Mouse (Mus musculus) lung, postnatal 25 days (tissue): ENCODE results near the gene Gm49368.

Experiments used
- DNase-seq: peaks from one replicate; pipeline ENCODE4 v3.0.0; 2022; ENCODE audit warnings: low spot score

Gm49368 gene

DNA sequence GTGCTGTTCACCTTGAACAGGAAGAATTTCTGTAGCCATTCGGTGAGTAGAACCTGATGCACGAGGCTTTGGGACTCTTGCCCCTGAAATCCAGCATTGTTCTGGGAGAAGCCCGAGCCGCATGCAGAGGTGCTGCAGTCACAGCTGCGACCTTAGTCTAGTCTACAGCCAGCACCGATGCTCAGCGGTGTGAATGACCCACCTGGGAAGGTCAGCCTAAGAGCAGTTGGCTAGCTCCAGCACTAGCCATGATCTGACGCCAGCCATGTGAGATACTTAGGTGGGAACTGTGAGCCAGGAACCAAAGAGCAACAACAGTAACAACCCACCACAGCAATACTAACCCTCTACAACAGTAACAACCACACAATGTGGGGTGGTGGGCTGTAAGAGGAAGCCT is 4.6 kb upstream of the Gm49368 start:
- DNase-seq: no peak

DNA sequence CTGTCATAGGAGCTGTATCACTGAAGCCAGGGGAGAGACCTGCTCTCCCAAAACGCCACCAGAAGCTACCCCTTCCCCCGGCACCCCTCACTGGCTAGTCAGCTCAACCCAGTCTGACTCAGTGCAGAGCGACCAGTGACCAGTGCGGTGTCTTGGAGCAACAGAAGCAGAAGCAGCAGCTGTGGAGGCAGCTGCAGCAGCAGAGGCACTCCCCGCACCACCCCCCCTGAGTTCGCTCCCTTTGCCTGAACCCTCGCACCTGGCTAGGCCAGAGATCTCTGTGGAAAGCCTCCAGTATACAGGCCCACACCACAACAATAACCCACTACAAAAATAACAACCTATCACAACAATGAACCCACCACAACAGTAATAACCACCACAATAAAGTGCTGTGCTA is 3.9 kb upstream of the Gm49368 start:
- no peak for DNase-seq

DNA sequence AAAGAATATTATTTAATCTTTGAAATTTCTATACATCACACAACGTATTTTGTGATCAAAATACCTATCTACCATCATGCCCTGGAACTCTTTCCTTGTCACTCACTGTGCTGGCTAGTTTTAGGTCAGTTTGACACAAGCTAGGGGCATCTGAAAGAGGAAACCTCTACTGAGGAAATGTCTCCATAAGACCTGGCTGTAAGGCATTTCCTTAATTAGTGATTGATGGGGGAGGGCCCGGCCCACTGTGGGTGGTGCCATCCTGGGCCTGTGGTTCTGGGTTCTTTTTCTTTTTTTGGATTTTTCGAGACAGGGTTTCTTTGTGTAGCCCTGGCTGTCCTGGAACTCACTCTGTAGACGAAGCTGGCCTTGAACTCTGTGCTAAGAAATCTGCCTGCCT is 3.4 kb upstream of the Gm49368 start:
- DNase-seq: no peak

DNA sequence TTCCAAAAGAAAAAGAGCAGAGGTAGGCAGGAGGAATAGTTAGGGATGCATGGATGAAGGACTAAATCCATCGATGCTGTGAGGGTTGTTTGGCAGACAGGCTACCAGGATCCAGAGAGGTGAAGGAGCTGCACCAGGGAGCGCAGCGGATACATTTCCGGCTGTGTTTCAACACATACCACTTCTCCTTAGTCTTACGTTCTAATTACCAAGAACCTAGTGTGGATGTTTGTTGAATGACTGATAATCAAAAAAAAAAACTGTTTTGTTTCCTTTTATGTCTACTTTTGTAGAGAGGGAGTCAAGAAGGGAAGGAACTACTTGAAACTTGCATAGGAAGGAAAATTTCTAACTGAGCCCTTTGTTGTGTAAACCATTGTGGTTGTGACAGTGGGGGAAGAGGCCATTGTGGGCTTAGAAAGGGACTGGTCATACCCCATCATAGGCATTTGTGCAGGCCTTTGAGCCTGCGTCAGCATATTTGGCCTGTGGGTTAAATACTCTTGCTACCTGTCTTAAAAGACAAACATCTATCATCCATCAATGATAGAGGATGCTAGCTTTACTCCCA is 813 bp downstream of the Gm49368 start:
- DNase-seq: peak; percentile 18

DNA sequence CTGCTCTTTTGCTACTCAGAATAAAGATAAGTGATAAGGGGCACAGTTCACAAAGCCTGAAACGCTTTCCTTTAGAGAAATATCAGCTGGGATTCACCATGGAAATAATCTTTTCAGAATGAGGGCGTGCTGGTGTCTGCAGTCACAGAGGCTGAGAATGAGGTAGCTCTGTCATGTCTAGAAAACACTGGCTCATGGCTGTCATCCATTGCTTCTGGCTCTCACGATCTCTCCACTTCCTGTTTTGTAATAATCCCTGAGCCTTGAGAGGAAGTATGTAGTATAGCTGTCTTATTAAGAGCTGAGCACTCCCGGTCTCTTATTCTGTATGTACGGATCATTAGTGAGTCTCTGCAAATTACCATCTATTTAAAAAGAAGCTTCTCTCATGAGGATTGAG is 3.1 kb downstream of the Gm49368 start:
- DNase-seq: peak; percentile 36

DNA sequence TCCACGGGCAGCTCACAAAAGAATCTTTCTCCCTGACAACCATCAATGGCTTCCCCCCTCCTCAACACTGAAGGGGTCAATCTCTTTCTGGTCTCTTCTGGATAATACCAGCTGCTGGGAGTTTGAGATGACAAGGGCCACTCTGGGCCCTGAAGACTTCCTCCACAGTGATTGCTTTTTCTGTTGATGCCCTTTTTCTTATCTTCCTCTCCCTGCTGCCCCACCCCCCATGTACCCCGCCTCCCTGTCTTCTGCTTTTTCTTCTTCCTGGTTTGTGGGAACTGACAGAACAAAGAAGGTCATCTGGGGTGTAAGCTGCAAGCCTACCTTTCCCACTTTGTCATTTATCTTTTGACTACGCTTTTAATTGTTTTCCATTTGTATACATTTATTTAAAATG is 5.4 kb downstream of the Gm49368 start:
- peak; percentile 20 for DNase-seq

DNA sequence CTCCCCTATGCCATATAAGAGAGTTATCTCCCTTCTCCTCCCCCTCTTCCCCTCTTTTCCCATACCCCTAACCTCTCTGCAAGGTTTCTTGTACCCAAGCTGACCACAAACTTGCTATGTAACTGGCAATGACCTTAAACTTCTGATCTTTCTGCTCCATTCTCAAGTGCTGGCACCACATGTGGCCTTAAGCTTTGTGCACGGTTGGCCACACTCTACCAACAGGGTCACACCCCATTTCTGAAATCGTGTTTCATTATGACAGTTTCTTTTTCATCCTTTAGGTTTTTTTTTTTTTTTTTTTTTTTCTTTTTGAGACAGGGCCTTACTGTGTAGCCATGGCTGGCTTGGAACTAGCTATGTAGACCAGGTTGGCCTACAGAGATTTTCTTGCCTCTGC is 7.4 kb downstream of the Gm49368 start:
- no peak for DNase-seq

DNA sequence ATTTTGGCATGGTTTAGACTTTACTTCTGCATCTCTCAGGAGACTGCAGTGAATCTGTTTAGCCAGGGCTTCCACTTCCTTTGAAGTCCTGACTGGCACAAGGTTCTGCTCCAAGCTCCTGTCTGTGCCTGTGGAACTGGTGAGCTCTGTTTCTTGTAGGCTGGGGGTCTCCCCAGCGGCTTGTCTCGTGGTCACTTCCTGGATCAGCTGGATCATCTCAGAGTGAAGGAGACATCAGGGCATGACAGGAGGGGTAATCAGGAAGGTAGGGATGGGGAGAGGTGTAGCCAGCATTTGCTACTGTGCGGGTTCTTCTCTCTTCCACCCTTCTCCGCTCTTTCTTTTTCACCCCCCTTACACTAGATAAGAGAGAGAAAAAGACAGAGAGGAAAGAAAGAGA is 9.3 kb downstream of the Gm49368 start:
- no peak for DNase-seq

DNA sequence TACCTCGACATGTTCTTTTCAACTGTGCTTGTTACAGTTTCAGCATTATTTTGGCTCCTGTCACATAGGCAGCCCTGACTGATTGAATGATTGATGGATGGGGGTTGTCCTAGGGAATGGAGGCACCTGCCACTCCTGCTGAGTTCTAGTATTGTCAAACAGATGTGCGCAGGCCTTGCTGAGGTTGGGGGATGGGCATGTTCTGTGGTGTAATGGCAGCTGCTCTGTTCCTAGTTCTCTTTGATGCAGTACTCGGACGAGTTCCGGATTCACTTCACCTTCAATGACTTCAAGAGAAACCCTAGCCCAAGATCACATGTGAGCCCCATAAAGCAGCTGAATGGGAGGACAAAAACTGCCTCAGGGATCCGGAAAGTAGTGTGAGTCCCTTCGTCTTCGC is 17.5 kb downstream of the Gm49368 start:
- DNase-seq: no peak

DNA sequence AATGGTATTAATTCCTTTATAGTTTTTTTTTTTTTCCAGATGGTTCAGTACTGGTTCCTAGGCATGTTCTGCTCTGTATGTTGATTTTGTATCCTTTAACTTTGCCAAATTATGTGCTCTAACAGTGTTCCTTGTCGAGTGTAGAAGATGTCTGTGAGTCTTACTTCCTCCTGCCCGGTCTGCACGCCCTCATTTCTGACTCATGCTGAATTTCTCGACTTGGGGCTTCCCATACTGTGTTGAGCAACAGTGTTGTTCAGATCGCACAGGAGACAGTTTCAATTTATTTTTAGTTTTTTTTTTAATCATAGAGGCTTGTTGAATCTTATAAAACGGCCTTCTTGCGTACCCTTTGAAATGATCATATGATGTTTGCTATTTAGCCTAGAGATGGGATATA is 26.7 kb downstream of the Gm49368 start:
- DNase-seq: peak; percentile 20

DNA sequence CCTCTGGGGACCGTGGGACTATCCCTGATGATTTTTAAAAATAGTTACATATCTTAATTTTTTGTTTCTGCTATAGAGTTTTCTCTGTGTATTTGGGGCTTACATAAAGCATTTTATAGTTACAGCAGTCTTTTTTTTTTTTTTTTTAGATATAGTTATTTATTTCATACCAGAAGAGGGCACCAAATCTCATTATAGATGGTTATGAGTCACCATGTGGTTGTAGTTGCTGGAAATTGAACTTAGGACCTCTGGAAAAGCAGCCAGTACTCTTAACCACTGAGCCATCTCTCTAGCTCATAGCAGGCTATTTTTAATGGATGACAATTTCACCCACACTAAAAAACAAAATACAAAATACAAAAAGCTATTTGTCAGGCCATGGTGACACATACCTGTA is 35.7 kb downstream of the Gm49368 start:
- no peak for DNase-seq

DNA sequence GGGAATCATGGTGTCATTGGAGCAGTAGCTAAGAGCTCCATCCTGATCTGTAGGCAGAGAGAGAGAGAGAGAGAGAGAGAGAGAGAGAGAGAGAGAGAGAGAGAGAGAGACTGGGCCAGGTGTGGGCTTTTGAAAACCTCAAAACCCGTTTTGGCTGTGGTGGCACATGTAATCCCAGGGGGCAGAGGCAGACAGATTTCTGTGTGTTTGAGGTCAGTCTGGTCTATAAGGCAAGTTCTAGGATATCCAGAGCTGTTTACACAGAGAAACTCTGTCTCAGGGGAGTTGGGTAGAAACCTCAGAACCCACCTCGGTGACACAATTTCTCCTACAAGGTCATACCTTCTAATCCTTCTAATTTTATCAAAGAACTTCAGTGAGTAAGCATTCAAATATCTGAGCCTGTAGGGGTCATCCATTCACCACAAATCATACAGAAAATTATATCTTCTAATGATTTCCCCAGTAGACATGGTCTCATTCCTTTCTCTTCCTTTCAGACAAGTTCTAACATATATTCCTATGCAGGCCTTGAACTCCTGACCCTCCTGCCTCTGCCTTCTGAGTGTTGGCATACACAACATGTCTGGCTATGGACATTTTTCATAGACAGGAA is 38.4 kb downstream of the Gm49368 start:
- DNase-seq: no peak

DNA sequence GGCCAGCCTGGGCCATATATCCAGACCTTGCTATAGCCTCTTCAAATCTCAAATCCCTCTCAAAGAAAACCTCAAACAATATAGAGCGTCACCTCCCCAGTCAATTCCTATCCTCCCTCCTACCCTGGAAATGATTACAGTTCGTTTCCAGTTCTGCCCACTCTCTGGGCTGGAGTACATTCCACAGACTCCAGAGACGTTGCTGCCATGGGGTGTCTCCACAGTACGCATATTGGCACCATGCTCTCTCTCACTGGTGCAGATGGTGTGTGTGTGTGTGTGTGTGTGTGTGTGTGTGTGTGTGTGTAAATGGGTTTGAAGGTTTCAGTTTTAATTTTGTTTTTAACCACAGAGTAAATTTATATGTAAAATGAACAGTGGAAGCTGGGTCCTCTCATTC is 42.8 kb downstream of the Gm49368 start:
- DNase-seq: no peak

DNA sequence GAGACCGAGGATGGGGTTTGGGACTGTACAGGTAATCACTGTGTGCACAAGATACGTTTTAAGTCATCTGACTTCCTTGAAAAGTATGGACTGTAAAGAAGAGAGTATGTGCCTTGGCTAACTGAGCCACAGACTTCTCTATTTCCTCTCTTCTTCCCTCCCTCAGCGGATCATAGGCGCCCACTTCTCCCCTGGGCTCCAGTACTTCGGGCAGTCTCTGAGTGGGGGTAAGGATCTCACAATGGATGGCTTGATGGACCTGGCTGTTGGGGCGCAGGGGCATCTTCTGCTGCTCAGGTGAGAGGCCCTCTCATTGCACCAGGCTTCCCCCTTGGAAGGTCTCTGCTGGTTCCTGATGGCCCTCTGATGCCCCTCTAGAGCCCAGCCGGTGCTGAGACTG is 45.0 kb downstream of the Gm49368 start:
- no peak for DNase-seq

DNA sequence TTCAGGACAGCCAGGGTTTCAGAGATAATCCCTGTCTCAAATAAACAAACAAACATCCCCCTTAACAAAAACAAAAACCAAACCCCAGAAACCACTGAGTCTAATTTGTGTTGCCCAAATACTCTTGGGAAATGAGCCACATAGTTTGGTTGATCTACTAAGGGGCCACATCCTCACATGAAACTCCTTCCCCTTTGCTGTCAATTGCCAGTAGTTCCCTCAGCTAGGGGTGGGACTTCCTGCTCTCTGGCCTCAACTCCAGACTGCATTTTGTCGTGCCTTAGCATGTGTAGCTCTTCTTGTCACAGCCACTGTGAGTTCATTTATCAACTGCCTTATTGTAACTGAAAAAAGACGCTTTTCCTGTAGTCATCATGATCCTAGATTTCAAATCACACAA is 47.8 kb downstream of the Gm49368 start:
- DNase-seq: no peak

DNA sequence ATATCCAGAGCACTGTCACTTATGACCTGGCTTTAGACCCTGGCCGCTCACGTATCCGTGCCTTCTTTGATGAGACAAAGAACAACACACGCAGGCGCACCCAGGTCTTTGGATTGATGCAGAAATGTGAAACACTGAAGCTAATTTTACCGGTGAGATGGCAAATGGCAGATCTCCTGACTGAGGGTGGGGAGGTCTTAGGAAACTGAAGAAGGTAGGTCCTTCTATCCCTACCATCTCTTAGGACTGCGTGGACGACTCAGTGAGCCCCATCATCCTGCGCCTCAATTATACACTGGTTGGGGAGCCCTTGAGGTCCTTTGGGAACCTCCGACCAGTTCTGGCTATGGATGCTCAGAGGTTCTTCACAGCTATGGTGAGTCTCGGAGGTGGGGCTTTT is 49.6 kb downstream of the Gm49368 start:
- no peak for DNase-seq

DNA sequence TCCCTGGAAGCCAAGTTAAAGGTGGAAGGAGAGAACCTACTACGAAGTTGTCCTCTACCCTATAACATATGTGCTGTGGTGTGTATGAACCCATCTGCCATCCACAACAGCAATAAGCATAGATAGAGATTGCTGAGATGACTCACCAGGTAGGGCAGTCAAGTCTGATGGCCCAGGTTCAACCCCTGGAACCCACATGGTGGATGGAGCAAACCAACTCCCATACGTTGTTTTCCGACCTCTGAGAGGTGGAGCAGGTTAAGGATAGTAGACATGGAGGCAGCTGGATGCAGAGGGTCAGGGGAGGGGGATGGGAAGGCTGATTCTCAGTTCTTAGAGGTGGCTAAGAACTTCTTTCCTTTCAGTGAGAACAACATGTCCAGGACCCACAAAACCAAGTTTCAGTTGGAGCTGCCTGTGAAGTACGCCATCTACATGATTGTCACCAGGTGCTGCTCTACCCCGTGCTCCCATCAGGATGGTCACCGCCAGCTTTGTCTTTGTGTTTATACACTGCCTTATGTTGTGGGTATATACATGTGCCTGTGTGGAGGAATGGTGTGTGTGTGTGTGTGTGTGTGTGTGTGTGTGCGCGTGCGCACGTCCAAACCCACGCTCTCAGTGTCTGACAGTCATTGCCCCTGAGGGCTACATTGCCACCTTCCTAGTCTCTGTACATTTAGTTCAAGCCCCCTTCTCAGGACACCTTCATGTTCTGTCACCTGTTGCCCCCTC is 52.1 kb downstream of the Gm49368 start:
- no peak for DNase-seq

DNA sequence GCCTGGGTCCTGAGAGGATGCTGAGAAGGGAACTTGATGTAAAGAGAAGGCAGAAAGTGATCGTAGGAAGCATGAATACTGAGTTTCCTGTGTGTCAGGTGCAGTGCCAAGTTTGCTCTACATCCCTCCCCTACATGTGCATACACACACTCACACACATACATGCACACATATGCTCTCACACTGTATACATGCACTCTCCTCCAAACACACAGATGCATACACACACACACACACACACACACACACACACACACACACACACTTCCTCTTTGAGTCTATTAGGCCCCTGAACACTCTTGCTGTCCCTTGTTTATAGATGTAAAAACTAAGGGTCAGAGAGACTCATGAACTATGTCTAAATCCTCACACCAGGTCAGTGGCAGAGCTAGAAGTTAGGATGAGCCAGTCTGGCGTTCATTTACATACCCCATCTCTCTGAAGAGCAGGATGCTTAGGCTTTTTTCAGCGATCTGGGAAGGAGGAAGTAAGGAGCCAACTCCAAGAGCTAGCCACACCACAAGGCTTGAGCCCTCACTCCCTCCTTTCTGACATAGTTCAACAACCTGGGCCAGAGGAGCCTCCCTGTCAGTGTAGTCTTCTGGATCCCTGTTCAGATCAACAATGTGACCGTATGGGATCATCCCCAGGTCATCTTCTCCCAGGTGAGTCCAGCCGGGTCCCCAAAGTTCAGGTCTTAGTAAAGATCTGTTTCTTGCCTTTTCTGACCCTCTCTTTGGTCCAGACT is 52.9 kb downstream of the Gm49368 start:
- no peak for DNase-seq

DNA sequence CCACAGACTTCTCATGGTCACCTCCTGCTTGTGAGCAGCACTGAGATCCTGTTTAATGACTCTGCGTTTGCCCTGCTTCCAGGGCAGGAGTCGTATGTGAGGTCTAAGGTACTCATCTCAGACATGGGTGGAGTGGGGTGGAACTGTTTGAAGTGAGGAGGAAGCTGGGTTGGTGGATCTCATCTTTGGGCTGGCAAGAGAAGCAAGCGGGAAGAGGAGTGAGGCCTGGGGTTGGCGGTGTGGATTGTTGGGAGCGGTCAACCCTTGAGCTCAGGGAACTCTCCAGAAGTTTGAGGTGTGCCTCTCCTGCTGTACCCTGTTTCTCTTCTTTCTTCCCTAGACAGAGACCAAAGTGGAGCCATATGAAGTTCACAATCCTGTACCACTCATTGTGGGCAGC is 53.9 kb downstream of the Gm49368 start:
- DNase-seq: no peak

DNA sequence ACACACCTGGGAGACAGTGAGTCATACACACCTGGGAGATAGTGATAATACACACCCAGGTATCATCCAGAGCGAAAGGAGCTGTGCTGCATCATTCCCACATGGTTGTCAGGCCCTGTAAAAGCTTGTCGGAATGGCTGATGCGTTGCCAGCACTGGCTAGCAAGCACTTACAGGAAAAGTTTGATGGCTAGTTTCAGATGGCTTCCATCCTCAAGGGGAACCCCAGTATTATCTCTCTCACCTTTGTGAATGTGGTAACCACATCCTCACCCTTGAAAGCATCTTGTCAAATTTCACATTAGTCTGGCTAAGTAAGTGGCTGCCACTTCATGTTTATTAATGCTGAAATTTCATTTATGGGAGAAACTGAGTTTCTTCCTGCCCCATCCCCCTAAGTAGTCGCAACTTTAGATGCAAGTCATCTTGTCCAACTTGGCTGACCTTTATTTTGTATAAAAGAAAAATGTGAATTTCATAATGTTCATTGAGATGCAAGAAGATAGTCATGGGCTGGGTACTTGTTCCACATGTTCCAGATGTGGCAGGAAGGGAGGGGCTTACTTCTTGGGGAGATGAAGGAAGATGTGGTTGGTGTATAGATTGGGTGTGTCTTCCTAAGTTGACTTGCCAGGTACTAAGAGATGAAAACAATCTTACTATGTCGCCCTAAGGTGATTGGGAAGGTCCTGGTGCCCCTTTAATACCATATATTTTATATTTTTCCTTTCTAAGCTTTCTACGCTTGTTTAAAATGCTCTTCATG is 57.4 kb downstream of the Gm49368 start:
- no peak for DNase-seq

DNA sequence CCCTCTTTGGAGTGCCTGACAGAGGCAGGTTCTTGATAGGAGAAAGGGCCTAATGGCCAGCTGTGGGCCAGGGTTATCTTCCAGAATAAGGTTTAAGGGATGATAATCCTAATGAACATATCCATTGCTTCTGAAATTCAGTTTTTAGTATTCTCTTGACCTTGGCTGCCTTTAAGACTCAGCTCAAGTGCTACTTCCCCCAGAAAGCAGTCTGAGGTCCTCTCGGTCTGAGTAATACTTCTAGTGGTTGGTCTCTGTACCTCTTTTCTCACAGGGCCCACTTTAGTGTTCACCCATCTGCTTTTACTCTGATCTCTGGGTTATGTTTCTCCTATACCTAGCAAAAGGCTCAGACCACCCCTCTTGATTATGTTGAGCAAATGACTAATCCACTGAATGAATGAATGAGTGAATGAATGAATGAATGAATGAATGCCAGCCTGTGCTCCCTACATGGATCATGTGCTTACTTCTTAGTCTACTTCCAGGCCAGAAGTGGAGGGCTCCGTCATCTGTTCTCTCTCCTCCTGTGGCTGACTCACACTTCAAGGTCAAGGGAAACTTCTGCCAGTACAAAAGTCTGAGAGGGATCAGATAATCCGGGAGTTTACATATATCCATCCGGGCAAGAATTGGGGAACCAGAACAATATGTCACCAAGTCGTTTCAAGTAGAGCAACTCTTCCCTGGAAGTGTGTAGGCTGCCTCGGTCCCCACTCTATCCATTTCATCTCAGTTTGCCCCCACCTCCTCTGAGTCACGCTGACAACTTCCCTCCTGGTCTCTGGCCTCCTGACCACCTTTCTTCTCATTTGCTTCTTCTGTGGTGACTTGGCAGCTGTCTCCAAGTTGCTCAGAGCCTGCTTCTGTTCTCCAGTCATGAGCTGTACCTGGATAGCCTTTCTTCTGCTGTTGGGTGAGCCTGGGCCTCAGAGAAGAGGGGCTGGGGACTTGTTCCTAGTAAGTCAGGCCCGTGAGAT is 66.5 kb downstream of the Gm49368 start, which contains the start of gene Itgax:
TSS of gene Itgax (plus strand) at position 807 of the 980 bp plus-strand sequence.
- no peak for DNase-seq
